Mouse (Mus musculus) heart, postnatal 36 days (tissue): ENCODE results near the gene Tmem62. TPM values are rescaled to one million over a fixed set of nuclear protein-coding genes. Genes with fewer than 3 reads are reported as not detected.
A peak's percentile ranks its signal among the peaks of the same experiment; 100 is the strongest.
"Not testable (repeated sequence)": the region's sequence is repeated elsewhere in the genome, so short reads cannot be mapped to it uniquely, and the experiment has no call there.

Experiments used
- DNase-seq, 2 experiments: peaks; one replicate each; pipeline ENCODE4 v3.0.0; 2021 to 2022
- intact Hi-C: fragments of 180-260 bp; cut with DNase I; formaldehyde crosslinking; loops from one replicate; pipeline ENCODE4 v1.15.1; 2025
- total RNA-seq, 2 experiments: library from RNA; stranded (reverse); gene quantifications; 2 replicates each; pipeline ENCODE4 v1.2.3; 2021

The Tmem62 gene
- total RNA-seq: 1 to 10 TPM; 4.4 to 4.9 TPM

- intact Hi-C loops: loop anchor here (5.0 kb wide), 1 partner anchor 125 kb away; no protein-coding TSS in a partner anchor
- peak; percentile 70 to 83 for DNase-seq
These were observed at the start of gene Tmem62 for GRCm38 (mm10) chr2:120976990-120977925. Gene Tmem62 (plus strand): TSS chr2:120977017.

GRCm38 (mm10) chr2:120933038-120933437 is 43.8 kb upstream of the Tmem62 start:
- no peak for DNase-seq
- intact Hi-C loops: no loop called here

GRCm38 (mm10) chr2:120951208-120951607 is 25.6 kb upstream of the Tmem62 start:
- DNase-seq: no peak
- intact Hi-C loops: no loop called here

GRCm38 (mm10) chr2:120952176-120952938 is 24.5 kb upstream of the Tmem62 start:
- no peak for DNase-seq
- intact Hi-C loops: no loop called here

DNA sequence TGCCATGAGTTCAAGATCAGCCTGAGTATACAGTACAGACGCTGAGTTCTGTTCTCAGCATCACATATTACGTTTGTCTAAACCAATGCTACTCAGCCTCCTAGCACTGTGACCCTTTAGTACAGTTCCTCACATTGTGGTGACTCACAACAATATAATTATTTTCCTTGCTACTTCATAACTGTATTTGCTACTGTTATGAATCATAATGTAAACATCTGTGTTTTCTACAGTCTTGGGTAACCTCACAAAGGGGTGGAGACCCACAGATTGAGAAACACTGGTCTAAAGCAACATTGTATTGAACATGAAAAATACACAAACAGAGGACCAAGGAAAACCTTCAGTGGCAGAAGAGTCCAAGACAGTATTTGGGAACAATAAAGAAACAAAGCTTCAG is 17.5 kb upstream of the Tmem62 start:
- intact Hi-C loops: no loop called here
- DNase-seq: no peak

GRCm38 (mm10) chr2:120959827-120960226 is 17.0 kb upstream of the Tmem62 start:
- no peak for DNase-seq
- intact Hi-C loops: no loop called here

- DNase-seq: no peak
- intact Hi-C loops: no loop called here
These were observed 16.6 kb upstream of the Tmem62 start for GRCm38 (mm10) chr2:120960261-120960660.

DNA sequence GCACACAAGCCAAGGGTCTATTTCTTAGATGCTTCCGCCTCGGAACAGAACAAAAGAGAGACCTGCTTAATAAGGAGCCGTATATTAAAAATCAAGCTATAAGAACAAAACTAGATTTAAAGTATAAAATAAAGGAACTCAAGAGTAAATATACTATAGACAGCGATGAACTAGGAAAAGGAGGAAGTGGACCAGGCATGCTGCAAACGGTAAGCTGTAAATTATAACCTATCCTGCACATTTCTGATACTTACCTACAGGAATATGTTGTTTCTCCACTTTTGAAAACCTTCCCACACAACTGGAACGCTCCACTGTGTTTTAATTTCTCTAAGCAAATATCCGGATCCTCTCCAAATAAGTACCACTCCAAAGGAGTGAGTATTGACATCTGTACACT is 13.7 kb upstream of the Tmem62 start:
- no peak for DNase-seq
- intact Hi-C loops: no loop called here

DNA sequence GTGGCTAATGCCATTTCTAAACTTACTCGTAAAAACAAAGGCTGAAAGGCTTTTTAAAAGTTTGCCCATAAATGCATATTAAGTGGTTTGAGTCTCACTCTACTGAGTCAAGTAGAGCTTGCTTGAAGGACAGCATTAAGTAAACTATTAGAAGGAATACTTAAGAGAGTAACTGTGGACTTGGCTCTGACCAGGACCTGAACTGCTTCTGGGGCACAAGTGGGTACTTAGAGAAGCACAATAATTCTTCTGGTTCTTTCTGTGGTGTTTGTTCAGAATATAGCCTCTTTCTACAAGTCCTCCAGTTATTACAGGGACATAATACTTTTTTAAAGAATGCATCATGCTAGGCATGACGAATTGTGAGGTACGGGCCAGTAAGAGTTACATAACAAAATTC is 11.3 kb upstream of the Tmem62 start:
- intact Hi-C loops: no loop called here
- DNase-seq: no peak

DNA sequence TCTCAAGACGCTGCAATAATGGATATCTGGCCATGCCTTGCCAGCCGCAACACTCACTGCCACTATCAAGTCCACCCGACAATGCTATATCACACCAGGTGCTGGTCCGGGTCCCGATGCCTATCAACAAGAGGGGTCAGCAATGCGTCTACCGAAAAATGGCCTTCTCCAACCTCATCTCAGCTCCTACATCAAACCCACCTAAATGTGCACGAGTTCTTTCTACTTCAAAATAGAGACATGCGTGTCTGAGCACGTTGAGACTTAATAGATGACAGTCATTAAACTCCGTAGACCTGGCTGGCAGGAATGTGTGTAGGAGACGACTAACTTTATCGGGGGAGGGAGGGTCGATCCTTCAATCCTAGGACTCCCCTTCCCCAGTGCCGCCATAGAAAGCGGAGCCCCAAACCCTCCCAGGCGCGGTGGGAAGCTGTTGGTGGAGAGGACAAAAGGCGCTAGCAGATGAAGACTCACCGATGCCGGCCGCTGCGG is 6.7 kb upstream of the Tmem62 start:
- intact Hi-C loops: loop anchor here (2.0 kb wide), 1 partner anchor 39 kb away; the partner anchor contains the start of gene Ccndbp1

GRCm38 (mm10) chr2:120970559-120971080 is 6.2 kb upstream of the Tmem62 start, which contains the start of gene Ubr1:
Gene Ubr1 (minus strand): TSS chr2:120970715.
- peak; percentile 84 to 87 for DNase-seq
- intact Hi-C loops: loop anchor here (2.0 kb wide), 1 partner anchor 38 kb away; the partner anchor contains the start of gene Ccndbp1

More for the DNA sequence above, 6.7 kb upstream of the Tmem62 start:
- DNase-seq: peak in 1 of 2 experiments; percentile 6

- no peak for DNase-seq
- intact Hi-C loops: loop anchor here (2.0 kb wide), 1 partner anchor 37 kb away; the partner anchor contains the start of gene Ccndbp1
These were observed 5.1 kb upstream of the Tmem62 start for GRCm38 (mm10) chr2:120971766-120972165.

GRCm38 (mm10) chr2:120972257-120972656 is 4.6 kb upstream of the Tmem62 start:
- DNase-seq, intact Hi-C loops: not testable (repeated sequence)

DNA sequence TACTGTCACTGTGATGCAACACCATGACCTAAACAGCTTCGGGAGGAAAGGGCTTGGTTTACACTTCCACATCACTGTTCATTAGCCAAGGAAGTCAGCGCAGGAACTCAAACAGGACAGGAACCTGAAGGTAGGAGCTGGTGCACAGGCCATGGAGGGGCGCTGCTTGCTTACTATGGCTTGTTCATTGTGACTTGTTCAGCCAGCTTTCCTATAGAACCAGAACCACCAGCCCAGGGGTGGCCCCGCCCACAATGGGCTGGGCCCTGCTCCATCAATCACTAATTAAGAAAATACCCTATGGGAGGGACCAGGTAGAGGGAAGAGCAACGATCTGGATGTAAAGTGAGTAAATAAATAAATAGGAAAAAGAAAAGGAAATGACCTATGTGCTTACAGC is 3.9 kb upstream of the Tmem62 start:
- no peak for DNase-seq
- intact Hi-C loops: no loop called here

- intact Hi-C loops: loop anchor here (5.0 kb wide), 1 partner anchor 126 kb away; no protein-coding TSS in a partner anchor
- no peak for DNase-seq
These were observed 509 bp upstream of the Tmem62 start for GRCm38 (mm10) chr2:120976308-120976707.

DNA sequence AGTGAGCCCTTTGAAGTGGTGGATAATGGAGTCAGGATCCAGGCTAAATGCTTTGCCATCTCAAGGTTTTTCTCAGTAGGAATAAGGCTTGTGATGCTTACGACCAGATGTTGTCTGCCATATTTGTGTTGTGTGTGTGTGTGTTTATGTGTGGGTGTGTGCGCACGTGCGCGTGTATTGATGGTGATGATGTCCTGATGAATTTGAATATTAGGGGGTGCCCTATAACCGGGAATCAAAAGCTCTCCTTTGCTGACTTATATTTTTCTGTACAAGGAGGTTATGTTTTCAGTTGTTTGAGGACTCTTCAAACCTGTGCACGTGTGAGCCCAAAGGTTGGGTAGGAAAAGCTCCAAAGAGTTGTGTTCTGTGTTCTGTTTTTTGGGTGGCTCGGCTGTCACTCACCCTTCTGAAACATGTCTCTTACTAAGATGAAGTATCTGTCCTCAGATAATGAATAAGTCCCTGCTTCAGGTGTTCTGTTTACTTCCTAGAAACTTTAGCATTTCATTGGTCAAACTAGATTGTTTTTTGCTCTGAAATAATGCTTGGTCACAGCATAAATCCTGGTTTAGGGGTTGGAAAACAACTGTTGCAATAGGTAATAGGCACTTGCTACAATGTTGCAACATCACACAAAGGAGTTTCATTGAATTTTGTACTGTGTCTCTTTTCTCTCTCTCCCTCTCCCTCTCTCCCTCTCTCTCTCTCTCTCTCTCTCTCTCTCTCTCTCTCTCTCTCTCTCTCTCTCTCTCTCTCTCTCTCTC is 1.3 kb downstream of the Tmem62 start:
- intact Hi-C loops: loop anchor here (5.0 kb wide), 1 partner anchor 124 kb away; no protein-coding TSS in a partner anchor
- no peak for DNase-seq

- intact Hi-C loops: loop anchor here (5.0 kb wide), 1 partner anchor 124 kb away; no protein-coding TSS in a partner anchor
- no peak for DNase-seq
These were observed 1.8 kb downstream of the Tmem62 start for GRCm38 (mm10) chr2:120978693-120979037.

DNA sequence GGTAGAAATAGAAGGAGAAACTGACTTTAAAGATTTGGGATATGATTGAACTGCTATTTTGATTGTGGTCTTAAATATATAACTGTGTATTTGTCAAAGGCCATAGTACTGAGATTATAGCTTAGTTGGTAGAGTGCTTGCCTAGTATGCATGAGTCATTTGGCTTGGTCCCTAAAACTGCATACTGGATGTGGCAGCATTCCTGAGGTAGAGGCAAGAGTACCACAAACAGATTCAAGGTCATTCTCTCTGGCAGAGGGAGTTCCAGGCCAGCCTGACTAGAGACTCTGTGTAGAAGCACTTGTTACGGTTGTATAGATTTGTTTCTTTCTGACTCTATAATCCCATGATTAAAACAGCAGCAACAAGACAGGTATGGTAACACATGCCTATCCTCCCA is 3.0 kb downstream of the Tmem62 start:
- DNase-seq: no peak
- intact Hi-C loops: loop anchor here (5.0 kb wide), 1 partner anchor 122 kb away; no protein-coding TSS in a partner anchor

GRCm38 (mm10) chr2:120980861-120981260 is 4.0 kb downstream of the Tmem62 start:
- no peak for DNase-seq
- intact Hi-C loops: no loop called here

GRCm38 (mm10) chr2:120983611-120984010 is 6.8 kb downstream of the Tmem62 start:
- no peak for DNase-seq
- intact Hi-C loops: no loop called here
